Mouse (Mus musculus) cerebellum, adult 11 months (tissue): ENCODE measurements around the gene Spindoc.

Source experiments
- DNase-seq: peaks from one replicate; pipeline ENCODE4 v3.0.0; 2022

Gene Spindoc

GRCm38 (mm10) chr19:7382903-7383865 lies at the start of gene Spindoc:
Gene Spindoc (minus strand): TSS chr19:7382994.
- DNase-seq = peak; percentile 98

DNA sequence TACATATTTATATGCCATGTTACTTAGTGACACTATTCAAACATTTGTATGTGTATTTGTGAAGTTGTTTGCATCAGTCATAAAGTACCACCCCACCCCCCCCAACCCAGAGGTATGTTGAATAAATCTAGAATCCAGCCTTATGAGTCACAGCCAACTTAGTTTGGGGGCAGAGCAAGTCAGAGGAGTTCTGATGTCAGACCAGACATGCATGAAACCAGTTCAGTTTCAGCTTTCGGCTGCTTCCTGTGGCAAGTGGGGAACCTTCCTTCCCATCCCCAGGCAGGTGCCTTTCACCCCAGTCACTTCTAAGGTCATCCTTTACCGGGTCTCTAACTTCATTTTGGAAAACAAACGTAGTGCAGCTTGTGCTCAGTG lies 42.6 kb upstream of the Spindoc start:
- DNase-seq = no peak

DNA sequence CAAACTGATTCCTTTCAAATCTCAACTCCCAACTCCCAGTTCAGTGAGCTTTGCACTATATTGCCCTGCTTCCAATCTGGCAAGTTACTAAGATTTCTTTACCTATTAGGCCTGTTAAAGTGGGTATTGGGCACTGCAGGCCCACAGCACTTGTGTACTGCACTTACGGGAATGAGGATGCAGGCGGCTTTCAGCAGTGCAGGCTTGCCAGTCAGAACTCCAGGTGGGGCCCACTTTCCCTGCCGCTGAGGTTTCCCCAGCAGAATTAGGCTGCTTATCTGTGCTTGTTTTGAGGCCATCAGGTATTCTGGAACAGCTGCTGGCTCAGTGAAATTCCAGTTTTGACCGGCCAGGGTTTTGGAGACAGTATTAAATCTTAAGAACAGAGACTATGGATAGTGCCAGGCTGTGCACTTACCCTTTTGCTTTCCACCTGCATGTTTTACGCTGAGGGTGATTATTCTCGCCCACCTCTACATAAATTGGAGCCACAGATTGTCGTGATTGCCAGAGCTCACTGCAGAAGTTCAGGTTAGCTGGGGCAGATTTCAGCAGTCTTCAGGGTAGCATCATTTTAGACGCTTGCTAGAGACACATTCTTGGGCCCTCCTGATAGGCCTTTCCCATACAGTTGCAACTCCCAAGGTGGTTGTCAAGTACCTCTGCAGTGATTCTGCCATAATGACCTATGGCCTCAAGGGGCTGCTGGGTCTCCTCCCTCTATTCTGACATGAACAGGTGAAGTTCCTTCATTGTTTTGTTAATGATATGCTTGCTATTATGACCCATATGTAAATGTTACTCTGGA lies 42.0 kb upstream of the Spindoc start:
- DNase-seq = no peak

- DNase-seq = no peak
Measured at GRCm38 (mm10) chr19:7424131-7424530, 41.3 kb upstream of the Spindoc start.

GRCm38 (mm10) chr19:7423656-7424030 lies 40.8 kb upstream of the Spindoc start:
- DNase-seq = no peak

- DNase-seq = peak; percentile 77
Measured at GRCm38 (mm10) chr19:7423028-7423655, 40.3 kb upstream of the Spindoc start.

GRCm38 (mm10) chr19:7422656-7423027 lies 39.8 kb upstream of the Spindoc start:
- no peak for DNase-seq

GRCm38 (mm10) chr19:7421602-7422591 lies 39.1 kb upstream of the Spindoc start:
- DNase-seq = peak; percentile 62

DNA sequence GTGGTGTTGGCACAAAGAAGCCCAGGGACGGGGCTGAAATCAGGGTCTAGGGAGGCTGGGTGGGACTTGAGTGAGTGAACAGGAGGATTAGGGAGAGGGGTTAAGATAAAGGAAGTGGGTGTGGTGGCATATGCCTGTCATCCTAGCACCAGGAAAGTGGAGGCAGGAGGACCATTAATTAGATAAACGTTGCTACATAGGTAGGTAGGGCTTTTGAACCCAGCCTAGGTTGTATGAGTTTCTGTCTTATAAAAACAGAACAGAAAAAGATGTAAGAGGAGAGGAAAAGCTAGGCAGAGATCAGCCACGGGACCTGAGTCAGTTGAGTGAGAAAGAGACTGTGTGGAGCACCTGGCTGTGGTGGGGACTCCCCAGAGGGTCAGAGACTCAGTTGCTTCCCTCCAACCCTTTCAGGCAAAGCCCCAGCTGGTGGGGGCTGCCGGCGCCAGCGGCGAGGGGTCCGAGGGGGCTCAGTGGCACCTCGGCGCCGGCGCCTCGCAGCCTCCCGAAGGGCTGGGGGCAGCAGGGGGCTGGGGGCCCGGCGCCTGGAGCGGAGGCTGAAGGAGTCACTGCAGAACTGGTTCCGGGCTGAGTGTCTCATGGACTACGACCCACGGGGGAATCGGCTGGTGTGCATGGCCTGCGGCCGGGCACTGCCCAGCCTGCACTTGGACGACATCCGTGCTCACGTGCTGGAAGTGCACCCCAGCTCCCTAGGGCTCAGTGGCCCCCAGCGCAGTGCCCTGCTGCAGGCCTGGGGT lies 38.2 kb upstream of the Spindoc start:
- DNase-seq = peak; percentile 19

DNA sequence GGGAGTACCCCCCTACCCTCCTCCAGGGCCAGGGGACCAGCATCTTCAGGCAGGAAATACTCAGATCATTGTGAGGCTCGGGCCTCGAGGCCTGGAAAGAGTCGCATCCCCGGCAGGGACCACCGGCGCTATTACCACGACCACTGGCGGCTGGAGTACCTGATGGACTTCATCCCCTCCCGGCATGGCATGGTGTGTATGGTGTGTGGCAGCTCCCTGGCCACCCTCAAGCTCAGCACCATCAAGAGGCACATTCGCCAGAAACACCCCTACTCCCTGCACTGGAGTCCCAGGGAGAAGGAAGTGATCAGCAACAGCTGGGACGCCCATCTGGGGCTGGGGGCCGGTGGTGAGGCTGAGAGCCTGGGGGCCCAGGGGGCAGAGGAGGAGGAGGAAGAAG lies 37.3 kb upstream of the Spindoc start:
- peak; percentile 19 for DNase-seq

DNA sequence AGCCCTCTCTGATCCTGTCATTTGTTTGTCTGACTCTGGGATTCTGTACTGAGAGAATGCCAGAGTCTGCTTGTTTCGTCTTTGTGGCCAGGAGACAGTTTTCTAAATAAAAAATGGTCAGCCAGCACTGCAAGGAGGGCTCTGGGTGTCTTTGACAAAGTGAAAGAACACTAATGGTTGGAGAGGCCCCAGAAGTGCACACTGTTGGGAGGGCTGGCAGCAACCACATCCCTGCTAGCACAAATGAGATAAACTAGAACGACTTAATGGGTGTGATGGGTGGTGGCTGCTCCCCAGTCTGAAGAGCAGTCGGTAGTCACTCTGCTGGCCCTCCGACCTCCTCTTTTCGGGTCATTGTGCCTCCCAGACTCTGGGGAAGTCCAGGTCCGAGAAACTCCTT lies 36.3 kb upstream of the Spindoc start:
- no peak for DNase-seq

DNA sequence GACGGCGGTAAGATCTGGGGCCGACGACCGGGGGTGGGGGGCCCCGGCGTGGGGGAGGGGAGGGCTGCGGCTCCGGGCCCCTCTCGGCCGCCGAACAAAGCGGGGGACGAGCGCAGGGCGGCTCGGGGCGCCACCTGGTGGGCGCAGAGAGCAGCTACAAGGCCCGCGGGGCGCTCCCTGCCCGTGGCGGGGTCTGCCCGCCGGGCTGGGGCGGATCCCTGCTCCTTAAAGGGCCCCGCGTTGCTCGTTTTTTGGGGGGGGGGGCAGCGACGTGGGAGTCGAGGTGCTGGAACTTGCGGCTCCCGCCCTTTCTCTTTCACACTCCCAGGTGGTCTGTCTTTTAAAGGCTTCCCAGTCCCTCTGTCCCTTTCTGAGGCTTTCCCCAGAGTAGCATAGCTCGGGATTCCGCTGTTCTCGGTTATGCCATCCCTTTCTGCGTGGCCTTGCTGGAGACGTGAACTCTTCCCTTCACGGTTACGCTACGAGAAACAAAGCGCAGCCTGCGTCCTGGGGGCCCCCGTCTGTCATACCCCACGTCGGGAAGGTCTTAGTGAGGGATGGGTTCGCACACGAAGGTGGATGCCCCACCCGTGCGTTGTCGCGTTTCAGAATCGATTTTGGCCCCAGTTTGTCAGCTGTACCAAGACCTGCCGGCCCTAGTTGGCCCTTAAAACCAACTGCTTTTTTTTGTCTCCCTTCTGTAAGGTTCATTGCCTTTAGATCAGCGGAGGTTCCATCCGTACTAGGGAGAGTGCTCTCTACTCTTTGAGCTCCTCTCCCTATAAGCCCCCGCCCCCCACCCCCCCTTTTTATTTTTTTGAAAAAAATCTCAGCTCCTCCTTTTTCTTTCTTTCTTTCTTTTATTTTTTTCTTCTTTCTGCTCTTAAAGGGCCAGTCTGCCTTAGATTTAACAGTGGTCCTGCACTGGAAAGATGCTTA lies 35.4 kb upstream of the Spindoc start:
- DNase-seq = peak; percentile 75

DNA sequence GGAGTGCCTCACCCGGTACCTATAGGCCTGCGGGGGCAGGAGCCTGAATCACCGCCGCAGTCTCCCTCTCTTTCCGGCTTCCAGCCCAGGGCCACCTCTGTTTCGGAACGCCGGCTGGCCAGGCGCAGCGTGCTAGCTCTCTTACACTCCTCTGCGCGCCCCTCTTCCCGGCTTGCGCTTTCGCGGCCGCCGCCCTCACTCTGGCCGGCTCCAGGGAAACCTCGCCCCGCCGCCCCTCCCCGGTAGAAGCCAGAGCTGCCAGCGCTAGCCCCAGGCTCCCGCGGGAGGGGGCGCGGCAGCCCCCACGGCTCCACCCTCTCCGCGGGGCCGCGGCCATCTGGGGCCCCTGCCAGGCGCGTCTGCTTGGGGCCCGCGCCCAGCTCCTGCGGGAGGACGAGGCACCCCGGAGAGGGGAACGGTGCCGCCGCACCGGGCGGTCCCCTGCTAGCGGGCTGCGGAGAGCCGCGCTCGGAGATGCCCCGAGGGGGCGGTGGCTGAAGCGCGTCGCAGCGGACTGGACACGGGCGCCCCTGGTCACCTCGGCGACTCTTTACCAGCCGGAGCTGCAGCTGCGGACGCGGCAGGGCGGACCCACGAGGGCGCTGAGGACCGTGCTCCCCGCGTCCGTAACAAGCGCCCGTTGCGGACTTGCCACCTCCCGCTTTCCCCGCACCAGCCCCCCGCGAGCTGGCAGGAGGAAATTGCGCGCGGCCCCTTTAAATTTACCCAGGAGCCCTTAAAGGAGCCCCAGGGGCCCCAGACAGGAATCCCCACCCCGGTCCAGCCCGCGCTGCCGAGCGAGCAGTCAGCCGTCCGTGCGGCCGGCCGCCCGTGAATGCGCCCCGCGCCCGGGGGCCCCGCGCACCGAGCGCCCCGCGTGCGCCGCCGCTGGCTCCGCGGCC lies 34.3 kb upstream of the Spindoc start, which contains the start of gene 2700081O15Rik:
Gene 2700081O15Rik, plus strand, starts transcription at position 792 of the 902 bp plus-strand sequence.
- peak; percentile 47 for DNase-seq

DNA sequence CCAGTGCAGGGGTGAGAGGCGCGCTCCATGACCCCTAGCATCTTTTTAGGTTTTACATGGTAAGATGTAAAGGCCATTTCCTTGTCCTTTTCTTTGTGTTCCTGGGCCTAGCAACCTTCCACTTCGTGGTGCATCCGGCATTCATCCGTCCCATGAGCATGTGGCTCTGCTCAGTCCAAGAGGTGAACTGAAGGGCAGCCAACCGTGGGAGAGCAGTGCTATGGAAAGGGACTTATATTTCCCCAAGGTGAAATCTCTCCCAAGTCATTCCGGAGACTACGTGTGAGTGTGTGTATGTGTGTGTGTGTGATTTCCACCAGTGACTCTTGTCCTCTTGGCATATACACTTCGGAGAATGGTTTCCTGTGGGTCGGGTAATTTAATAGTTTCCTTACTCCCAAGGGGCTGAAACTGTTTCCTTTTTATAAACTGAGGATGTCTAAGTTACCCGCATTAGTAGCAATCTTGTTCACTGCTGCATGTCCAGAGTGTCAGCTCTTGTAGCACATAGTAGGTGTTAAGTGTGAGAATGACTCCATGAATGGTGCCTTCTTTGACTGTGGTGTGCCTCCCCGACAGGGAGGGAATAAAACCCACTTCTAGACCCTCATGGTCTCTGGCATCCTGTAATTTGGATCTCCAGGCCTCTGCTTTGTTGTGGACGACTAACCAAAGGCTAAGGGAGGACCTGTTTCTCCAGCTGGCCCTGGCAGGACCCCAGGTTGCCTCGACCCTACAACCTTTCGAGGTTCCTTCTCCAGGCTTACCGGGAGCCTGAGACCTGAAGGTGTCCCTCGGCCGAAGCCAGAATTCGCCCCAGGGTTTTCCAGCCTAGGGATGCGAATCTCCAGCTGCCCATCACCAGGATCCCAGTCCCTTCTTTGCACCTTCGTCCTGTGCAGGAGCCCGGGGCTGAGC lies 33.4 kb upstream of the Spindoc start:
- no peak for DNase-seq

- DNase-seq = no peak
Measured at GRCm38 (mm10) chr19:7412361-7412760, 29.6 kb upstream of the Spindoc start.

DNA sequence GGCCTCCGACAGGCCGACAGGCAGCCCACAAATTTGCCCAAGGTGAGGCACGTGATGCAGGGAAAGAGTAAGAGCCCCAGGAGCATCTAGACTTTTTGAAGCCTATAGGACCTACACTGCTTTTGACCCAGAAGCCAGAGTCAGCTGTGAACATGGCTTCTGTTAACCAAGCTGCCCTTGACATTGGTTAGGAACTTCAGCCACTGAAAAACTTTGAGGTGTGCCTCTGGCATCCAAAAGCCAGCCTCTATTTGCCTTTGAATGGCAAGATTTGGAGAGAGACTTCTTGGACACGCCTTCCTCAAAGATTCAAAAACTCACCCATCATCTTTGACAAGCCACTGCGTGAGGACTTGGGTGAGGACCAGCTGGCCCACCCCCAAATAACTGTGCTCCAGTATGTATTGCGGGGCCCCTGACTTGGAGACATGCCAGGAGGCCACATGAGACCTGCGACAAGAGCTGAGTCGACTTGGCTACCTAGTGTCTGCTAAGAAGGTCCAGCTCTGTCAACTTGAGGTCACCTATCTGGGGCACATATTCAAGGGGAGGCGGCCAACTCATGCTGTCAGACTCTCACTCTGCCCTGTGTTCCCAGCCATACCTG lies 21.9 kb upstream of the Spindoc start:
- no peak for DNase-seq

GRCm38 (mm10) chr19:7400635-7401034 lies 17.8 kb upstream of the Spindoc start:
- DNase-seq = no peak
